Mouse (Mus musculus) left cerebral cortex, adult 8-10 months (tissue): ENCODE results near the gene A3galt2. TPM values are rescaled to one million over a fixed set of nuclear protein-coding genes. Genes with fewer than 3 reads are reported as not detected.

ENCODE experiments used
- DNase-seq, 2 experiments: peaks; one replicate each; pipeline ENCODE4 v3.0.0; 2022; ENCODE audit warnings: low spot score in 2 of 2
- total RNA-seq, 4 experiments: library from RNA; stranded (reverse); gene quantifications; 2 replicates each; pipeline ENCODE4 v1.2.4; 2022

Gene A3galt2
- total RNA-seq, 4 experiments from 2014 or later: 0.09 to 0.39 (median 0.27) TPM

DNA sequence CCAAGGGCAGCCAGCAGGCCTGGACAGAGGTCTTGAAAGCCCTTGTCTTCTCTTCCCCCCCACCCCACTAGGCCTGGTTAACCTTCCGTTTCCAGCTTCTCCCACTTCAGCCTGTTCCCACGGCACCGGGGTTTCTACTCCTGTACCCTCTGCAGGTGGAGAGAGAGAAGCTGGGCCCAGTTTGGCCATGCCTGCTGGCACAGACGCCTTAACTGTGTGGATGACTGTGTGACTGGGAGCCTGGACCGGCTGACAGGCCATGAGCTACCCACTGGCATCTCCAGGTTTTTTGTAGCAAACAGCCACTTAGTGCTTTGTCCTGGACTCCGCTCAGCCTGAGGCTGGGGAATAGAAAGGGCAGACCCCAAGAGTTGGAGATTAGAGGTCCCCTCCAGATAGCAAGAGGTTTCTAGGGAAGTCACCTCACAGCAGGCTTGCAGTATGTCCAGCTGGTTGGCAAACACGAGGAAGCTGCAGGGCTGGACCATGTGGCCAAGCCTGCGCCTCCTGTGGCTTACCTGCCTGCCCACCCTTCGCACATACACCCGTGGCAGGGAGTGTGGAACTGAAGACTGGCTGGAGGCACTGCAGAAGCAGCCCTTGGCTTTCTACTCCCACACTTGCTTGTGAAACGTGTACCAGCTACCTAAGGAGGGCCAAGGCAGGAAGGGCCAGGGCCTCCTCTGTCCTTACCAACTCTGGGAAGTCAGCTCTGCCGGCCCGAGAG lies 3.0 kb upstream of the A3galt2 start:
- no peak for DNase-seq

DNA sequence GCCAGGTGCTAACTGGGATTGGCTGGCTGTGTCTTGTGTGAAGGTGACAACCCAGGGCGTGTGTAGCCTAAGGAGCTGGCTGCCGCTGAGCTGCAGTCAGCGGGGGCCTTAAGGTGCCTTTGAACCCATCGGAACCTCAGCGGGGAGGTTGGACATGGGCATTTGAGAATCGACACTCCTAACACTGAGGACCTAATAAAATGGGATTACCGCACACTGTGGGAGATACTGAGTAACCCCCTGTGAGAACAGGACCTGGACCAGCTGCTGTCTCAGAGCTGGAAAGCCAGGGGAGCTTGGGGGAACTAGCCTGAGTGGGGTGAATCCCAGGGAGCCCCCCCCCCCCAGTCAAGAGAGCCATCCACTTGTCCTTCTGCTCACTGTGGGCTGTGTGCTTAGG lies 1.6 kb upstream of the A3galt2 start:
- DNase-seq: no peak

DNA sequence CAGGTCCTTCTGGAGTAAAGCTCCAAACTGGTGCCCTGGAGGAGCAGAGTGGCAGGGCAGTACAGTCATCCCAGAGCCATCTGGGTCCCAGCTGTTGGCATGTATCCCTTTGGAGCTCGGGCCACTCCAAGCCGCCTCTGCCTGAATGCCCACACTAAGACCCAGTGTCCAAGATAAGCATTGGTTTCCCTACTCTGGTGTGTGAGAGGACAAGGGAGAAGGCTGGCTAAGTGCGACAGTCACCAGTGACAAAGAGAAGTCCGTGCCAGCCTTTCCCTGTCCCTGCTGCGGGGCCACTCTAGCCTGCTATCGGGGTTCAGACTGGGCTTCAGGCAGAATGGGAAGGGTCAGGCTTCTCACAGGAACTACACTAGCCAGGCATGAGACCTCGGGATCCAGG lies 736 bp downstream of the A3galt2 start:
- DNase-seq: no peak

DNA sequence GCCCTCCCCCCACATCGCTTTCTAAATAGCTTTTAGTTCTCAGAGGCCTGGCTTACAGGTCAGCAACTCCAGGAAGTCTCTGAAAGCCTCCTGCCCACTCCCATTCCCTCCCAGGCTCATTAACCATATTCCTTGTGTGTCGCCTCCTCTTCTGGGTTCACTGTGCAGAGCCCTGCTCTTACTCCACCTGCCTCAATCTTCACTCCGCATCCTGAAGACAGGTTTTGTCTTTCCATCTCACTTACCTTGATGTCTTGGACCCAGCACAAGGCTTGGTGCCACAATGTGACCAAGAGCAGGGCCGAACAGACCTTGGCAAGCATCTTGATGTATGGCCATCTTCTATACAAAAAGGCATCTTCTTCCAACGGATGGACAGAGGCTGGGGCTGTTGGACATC lies 4.0 kb downstream of the A3galt2 start:
- DNase-seq: no peak

GRCm38 (mm10) chr4:128760029-128760428 lies 4.9 kb downstream of the A3galt2 start:
- DNase-seq: no peak

GRCm38 (mm10) chr4:128766929-128767328 lies 11.8 kb downstream of the A3galt2 start:
- no peak for DNase-seq

DNA sequence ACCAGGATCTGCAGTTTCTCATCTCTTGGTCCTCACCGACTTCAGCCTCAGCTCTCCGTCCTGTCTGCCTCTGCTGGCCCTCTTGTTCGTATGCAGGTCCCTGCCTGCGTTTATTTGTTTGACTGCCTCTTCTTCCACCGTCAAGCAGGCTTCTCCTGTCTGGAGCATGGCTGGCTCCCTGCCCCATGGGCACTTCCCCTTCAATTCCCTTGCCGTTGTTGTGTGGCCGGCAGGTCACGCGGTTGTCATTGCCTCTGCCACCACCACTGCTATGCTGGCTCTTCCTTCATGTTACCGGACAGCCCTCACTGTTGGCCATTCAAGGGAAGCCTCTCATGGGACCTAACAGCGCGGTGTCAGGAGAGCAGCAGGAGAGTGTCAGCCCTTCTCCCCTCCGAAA lies 13.0 kb downstream of the A3galt2 start:
- no peak for DNase-seq

GRCm38 (mm10) chr4:128769569-128770355 lies 14.6 kb downstream of the A3galt2 start:
- DNase-seq: no peak

GRCm38 (mm10) chr4:128770698-128771097 lies 15.5 kb downstream of the A3galt2 start:
- no peak for DNase-seq

DNA sequence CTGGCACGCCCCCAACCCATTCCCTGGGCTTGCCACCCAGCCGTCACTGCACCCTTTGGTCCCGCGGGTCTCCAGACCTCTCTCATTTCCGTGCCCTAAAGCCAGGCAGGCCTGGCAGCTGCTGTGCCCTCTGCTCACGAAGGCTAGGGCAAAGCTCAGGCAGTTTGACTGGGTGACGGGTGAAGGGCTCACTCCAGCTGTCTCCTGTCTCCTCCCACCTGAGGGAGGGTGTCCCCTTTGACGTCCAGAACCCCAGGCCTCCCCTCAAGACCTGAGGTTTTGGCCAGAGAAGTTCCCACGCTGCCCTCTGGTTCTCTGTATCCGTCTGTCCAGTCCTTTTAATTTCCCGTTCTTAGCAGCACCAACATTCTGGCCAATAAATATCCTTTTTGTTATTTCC lies 18.7 kb downstream of the A3galt2 start:
- no peak for DNase-seq

- DNase-seq: no peak
Observed at GRCm38 (mm10) chr4:128774467-128774866, 19.3 kb downstream of the A3galt2 start.

DNA sequence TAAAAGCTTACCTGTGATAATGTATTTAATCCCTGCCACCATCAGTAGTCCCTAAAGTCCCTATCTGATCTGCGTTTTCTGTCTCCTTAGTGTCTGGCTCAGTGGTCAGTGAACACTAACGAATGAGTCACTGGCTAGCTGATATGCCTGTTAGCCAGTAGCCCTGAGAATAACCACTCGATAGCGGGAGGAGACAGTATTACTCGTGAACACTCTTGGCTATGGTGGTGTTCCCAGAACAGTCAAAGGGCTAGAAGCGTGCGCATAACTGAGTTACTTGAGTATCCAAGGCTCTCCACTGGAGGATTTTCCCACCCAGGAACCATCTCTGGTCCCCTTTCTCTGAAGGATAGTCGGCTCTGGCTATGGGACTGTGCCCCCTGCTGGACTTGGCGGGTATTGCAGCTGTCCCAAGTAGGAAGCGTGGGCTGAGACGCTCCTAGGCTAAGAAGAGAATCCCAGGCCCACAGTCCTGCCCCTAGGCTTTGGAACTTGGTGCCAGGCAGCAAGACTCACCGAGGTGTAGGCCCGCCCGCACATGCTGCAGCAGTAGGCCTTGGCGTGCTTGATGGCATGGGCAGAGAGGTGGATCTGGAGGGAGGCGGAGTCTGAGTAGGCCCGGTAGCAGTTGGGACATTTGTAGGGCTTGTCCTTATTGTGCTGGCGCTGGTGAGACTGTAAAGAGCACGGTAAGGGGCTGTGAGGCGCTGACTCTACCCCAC lies 21.6 kb downstream of the A3galt2 start:
- DNase-seq: peak; percentile 66 to 83

- DNase-seq: no peak
Observed at GRCm38 (mm10) chr4:128777593-128777992, 22.4 kb downstream of the A3galt2 start.

DNA sequence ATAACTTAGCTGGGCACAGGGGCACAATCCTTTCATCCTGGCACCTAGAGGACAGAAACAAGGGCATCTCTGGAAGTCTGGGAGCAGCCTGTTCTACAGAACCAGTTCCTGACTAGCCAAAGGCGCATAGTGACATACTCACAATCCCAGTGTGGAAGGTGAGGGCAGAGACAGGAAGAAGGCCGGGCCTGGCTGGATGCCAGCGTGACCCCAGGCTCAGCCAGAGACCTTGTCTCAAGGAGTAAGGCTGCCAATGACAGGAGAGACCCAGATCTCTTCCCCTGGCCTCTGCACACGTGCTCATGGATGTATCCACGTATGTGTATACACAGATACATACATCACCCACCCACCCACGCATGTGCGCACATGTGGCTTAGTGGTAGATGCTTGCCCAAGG lies 26.9 kb downstream of the A3galt2 start:
- no peak for DNase-seq

DNA sequence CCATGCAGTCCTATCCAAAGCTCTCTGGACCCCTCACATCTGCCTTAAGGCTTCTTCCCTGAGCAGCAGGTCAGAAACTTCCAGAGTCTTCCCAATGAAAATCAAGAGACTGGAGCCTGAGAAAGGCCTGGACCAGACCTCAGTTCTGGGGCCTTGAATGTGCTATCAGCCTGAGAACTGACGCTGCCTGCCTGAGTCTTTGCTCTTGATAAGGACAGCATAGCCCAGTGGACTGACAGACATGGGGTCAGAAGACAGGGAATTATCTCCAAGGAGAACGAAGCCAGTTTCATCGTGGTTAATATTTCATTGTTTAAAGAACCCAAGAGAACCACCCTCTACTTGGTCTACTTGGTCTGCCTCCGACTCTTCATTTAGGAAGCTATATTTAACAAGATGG lies 27.5 kb downstream of the A3galt2 start:
- DNase-seq: no peak

DNA sequence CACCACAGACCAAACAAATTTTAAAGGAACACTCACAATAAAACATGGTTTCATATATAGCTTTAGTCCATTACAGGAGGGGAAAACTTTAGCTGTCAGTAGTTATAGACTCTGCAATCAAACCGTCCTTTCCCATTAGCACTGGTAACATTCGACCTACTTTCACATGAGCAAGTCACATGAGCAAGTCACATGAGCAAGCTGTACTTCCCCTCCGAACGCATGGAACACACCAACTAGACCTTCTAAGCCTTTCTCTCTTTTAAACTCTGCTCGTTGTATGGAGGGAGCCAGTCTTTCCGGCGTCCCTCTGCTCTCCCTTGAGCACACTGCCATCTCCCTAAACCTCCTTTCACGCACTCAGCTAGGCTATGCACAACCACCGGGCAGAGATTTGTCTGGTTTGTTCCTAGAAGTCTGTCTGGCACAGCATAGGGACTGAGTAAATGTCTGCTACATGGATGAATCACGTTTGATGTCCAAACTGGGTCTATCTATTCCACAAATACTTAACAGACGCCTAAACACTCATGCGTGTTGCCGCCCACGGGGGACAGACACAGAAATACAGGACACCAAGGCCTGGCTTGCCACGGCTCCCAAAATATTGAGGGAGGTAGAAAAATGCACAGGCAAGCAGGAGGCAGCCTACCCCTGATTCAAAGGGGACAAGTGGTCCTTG lies 29.9 kb downstream of the A3galt2 start:
- peak in 1 of 2 experiments; percentile 63 for DNase-seq

DNA sequence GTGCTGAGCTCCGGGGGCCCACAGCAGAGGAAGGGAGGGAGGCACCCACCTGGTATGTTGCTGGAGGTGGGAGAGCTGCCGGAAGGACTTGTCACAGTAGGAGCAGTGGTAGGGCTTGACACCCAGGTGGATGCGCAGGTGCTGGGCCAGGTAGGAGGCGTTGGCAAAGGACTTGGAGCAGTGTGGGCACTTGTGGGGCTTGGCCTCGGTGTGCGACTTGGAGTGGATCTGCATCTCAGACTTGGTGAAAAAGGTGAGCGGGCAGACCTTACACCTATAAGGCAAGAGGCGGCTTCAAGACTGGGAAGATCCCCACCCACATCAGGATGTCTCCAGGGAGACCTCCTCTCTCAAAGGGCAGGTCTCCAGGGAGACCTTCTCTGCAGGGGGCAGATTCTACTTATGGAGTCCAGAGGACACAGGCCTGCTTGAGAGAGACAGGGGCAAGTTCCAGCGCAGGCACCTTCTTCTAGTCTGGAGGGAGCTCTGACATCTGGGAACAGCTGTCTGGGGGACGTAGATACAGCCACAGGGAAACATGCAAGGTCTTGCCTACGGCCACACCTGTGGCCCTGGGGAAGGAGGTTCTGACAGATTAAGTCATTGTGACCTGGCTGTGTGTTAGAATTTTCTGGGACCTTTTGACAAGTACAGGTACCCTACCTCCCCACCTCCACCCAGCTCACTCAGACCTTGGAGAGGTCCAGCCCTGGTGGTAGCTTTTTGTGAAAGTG lies 30.9 kb downstream of the A3galt2 start:
- no peak for DNase-seq

GRCm38 (mm10) chr4:128787023-128787939 lies 32.1 kb downstream of the A3galt2 start:
- DNase-seq: no peak

DNA sequence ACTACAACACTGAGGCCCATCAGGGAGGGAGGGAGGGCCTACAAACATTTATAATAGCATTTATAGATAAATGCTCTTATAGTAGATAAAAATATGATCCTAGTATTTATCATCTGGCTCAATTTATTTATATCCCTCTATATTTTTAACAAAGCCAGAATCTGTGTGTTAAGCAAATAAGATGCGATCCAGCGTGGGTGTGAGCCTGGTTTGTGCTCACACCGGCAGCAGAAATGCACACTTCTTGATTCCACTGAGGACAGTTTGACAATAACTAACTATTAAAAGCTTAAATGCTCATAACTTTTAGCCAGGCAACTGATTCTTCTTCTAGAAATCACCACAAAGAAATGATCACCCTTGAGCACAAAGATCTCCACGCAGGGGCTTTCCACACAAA lies 32.9 kb downstream of the A3galt2 start:
- DNase-seq: no peak

GRCm38 (mm10) chr4:128789646-128790045 lies 34.5 kb downstream of the A3galt2 start:
- DNase-seq: no peak
